Mouse (Mus musculus) small intestine, adult 2 months (tissue): ENCODE results near the gene Olfml3.

Experiments
- CTCF ChIP-seq: fragments of 200-500 bp; IDR thresholded peaks from 2 replicates; pipeline ENCODE4 v1.5.1; 2012; ENCODE audit warnings: low read depth, mild to moderate bottlenecking, control low read depth, inconsistent platforms, low read length, moderate library complexity, mixed read lengths; ENCODE audit not compliant: insufficient replicate concordance, insufficient read length; ENCODE audit errors: extremely low read depth
- POLR2A ChIP-seq: fragments of 200-500 bp; IDR thresholded peaks from 2 replicates; pipeline ENCODE4 v1.6.1; 2012; ENCODE audit warnings: low read depth, mild to moderate bottlenecking, control low read depth, inconsistent platforms, low read length, moderate library complexity

DNA sequence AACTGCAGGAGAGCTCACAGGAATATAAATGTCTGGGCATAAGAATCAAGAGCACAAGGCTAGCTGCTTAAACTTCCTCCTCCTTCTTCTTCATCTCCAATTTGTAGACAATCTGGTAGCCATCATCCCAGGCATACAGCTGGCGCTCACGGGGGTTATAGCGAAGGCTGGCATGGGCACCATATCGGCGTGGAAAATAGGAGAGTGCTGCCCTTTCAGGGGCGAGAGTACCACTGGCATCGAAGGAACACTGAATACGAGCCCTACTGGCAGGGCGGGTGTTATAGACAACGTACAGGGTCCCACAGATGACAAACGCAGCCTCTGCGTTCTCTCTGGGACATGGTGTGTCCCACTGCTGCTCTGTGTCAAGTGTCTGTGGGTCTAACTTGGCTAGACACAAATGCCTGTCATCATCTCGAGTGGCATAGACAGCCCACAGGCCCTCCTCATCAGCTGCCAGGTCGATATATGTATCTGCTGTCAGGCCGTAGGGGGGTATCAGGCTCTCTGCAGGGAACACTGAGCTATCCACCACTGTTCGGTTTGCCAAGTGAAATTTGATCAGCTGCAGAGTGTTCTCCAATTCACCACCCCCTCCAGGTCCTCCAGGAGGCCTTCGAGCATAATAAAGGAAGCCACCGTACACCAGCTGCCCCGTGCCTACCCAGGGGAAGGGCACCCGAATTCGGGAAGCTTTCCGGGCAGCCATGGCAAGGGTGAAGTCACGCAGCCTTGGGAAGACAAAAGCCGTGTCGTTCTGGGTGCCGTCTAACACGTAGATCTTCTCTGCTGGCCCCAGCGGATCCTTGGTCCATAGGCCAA is 1.8 kb downstream of the Olfml3 start:
- TF ChIP-seq POLR2A (no peak), CTCF (no peak)
